In genomic region chr16:25959929-25960328, GRCm38 (mm10) we compare ENCODE assay signal across 23 mouse cellular contexts.
"Had no signal": no experiment of that assay in that cellular context is flagged by ENCODE, and none has a peak within 500 bp of the region (broad histone marks: within the 10 kb centered on the region; RNA-seq: fewer than 3 reads in every experiment).

No protein-coding gene starts in this region.

- DNase-seq: gastrocnemius, adult 2 months; gastrocnemius, postnatal 10 days; gastrocnemius, postnatal 25 days; heart, adult 18-20 months; heart, postnatal 10 days; heart, postnatal 36 days; kidney, adult 11 months; kidney, adult 2 months; kidney, adult 9 months; kidney, postnatal 14 days; kidney, postnatal 36 days had no signal

- H3K4me1 ChIP-seq: heart, embryonic 10.5 days; heart, embryonic 12.5 days; hindbrain, embryonic 13.5 days; hindbrain, embryonic 15.5 days; kidney, embryonic 15.5 days; limb, embryonic 15.5 days; liver, embryonic 12.5 days had no signal

- H3K27ac ChIP-seq: gastrocnemius, adult 2 months; heart, embryonic 10.5 days; hindbrain, embryonic 13.5 days; hindbrain, embryonic 15.5 days; hindbrain, postnatal 0 days; kidney, embryonic 15.5 days; kidney, postnatal 0 days; limb, embryonic 13.5 days; limb, embryonic 15.5 days; liver, embryonic 12.5 days; liver, embryonic 14.5 days had no signal

- ATAC-seq: intestine, embryonic 16.5 days; liver, embryonic 12.5 days had no signal

- H3K9ac ChIP-seq: heart, embryonic 12.5 days; hindbrain, embryonic 13.5 days; hindbrain, embryonic 15.5 days; kidney, embryonic 15.5 days; limb, embryonic 13.5 days; limb, embryonic 15.5 days; liver, embryonic 12.5 days; liver, embryonic 14.5 days had no signal

- H3K4me2 ChIP-seq: heart, embryonic 12.5 days; hindbrain, embryonic 13.5 days; hindbrain, embryonic 15.5 days; kidney, embryonic 15.5 days; limb, embryonic 13.5 days; limb, embryonic 15.5 days; liver, embryonic 12.5 days had no signal

- H3K36me3 ChIP-seq: hindbrain, embryonic 13.5 days; hindbrain, embryonic 15.5 days; kidney, embryonic 15.5 days; limb, embryonic 15.5 days; liver, embryonic 12.5 days had no signal

- H3K27me3 ChIP-seq: heart, embryonic 12.5 days; hindbrain, embryonic 13.5 days; hindbrain, embryonic 15.5 days; kidney, embryonic 15.5 days; limb, embryonic 13.5 days; limb, embryonic 15.5 days; liver, embryonic 12.5 days had no signal

- H3K9me3 ChIP-seq: heart, embryonic 10.5 days; heart, embryonic 12.5 days; hindbrain, embryonic 13.5 days; hindbrain, embryonic 15.5 days; kidney, embryonic 15.5 days; limb, embryonic 13.5 days; limb, embryonic 15.5 days; liver, embryonic 12.5 days had no signal

- H3K4me3 ChIP-seq: gastrocnemius, adult 2 months; heart, embryonic 10.5 days; heart, embryonic 12.5 days; hindbrain, embryonic 13.5 days; hindbrain, embryonic 15.5 days; kidney, embryonic 15.5 days; limb, embryonic 13.5 days; limb, embryonic 15.5 days; liver, embryonic 12.5 days had no signal
